Mouse (Mus musculus) G1E (cell line): Measurements from ENCODE around the gene Btd.

Source experiments
- CTCF ChIP-seq: IDR thresholded peaks from 2 replicates; pipeline ENCODE4 v1.5.1; 2012; ENCODE audit warnings: low read depth, low read length, inconsistent platforms, mixed read lengths
- GATA1 ChIP-seq: IDR thresholded peaks from 2 replicates; pipeline ENCODE4 v1.6.1; 2012; ENCODE audit warnings: borderline replicate concordance, low read length, inconsistent platforms, mixed read lengths
- POLR2AphosphoS5 ChIP-seq: IDR thresholded peaks from 2 replicates; pipeline ENCODE4 v1.6.1; 2012; ENCODE audit warnings: low read depth, low read length, inconsistent platforms; ENCODE audit not compliant: insufficient replicate concordance
- TAL1 ChIP-seq: conservative IDR thresholded peaks from 2 replicates; pipeline ENCODE4 v1.6.1; 2012; ENCODE audit warnings: low read depth, low read length, inconsistent platforms, mixed read lengths

GRCm38 (mm10) chr14:31700376-31700775, 59.5 kb downstream of the Btd start:
- TF ChIP-seq CTCF, result no peak
- no peak for TF ChIP-seq TAL1
- no peak for TF ChIP-seq GATA1
- no peak for TF ChIP-seq POLR2AphosphoS5
